Mouse (Mus musculus) erythroblast, embryonic 14.5 days (primary cell): ENCODE measurements around the gene Gpt2.

ENCODE experiments used
- GATA1 ChIP-seq: IDR thresholded peaks from 2 replicates; pipeline ENCODE4 v1.6.1; 2012; ENCODE audit warnings: low read length, inconsistent platforms, mixed read lengths
- TAL1 ChIP-seq: IDR thresholded peaks from 3 replicates; pipeline ENCODE4 v1.6.1; 2012; ENCODE audit warnings: low read length, inconsistent platforms, mixed read lengths

DNA sequence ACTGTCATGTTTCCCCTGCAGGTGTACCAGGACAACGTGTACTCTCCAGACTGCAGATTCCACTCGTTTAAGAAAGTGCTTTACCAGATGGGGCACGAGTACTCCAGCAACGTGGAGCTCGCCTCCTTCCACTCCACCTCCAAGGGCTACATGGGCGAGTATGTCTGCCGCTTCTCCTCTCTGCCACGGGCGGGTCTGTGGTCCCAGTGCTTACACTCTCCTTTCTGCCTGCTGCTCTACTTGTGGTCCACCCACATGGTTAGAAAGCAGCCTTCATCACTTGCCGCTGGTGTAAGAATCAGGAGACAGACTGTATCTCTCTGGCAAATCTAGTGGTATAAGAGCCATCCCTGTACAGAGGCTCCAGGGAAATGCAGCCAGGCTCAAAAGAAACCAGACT, 25.6 kb downstream of the Gpt2 start:
- TF ChIP-seq TAL1 (no peak), GATA1 (no peak)
